Mouse (Mus musculus): ENCODE measurements around the gene Fbxo27. TPM values are rescaled to one million over a fixed set of nuclear protein-coding genes. Genes with fewer than 3 reads are reported as not detected.

Gene Fbxo27
- total RNA-seq, 2 experiments from 2014 or later, result 3.0 to 3.3 TPM

GRCm38 (mm10) chr7:28741709-28742438 lies 49.2 kb downstream of the Fbxo27 start, which contains the start of the genes Mrps12 and Sars2:
Gene Mrps12 (minus strand): TSS chr7:28741820.
Gene Sars2 (plus strand): TSS chr7:28741992.
- DNase-seq (ENCODE audit: low spot score in 2 of 2), result peak; percentile 91 to 92

Other genes starting within 250 kb of the Fbxo27 start
- gene Lrfn1, start 240.9 kb upstream of the Fbxo27 start, total RNA-seq (2021), result 1 to 10 TPM; 3.3 to 3.6 TPM
- not detected for gene Ifnl2, start 182.4 kb upstream of the Fbxo27 start, total RNA-seq (2021)
- gene Ifnl3, start 170.0 kb upstream of the Fbxo27 start, total RNA-seq (2021), result not detected
- gene Sycn, start 152.0 kb upstream of the Fbxo27 start, total RNA-seq (2021), result not detected
- gene Nccrp1, start 145.6 kb upstream of the Fbxo27 start, total RNA-seq (2021), result not detected
- 10 to 100 TPM; 43.0 to 44.1 TPM for gene Samd4b, start 94.7 kb upstream of the Fbxo27 start, total RNA-seq (2021)
- gene Pak4, start 94.7 kb upstream of the Fbxo27 start, total RNA-seq (2021), result 10 to 100 TPM; 11.9 to 12.4 TPM
- not detected for gene Acp7, start 61.5 kb upstream of the Fbxo27 start, total RNA-seq (2021)
- gene Fbxo17, start 24.0 kb downstream of the Fbxo27 start, total RNA-seq (2021), result 10 to 100 TPM; 22.1 to 25.3 TPM
- 10 to 100 TPM; 34.4 to 34.8 TPM for gene Mrps12, start 49.0 kb downstream of the Fbxo27 start, total RNA-seq (2021)
- gene Sars2, start 49.1 kb downstream of the Fbxo27 start, total RNA-seq (2021), result 10 to 100 TPM; 16.2 to 19.5 TPM
- gene Ccer2, start 63.3 kb downstream of the Fbxo27 start, total RNA-seq (2021), result not detected
- gene Sirt2, start 73.9 kb downstream of the Fbxo27 start, total RNA-seq (2021), result 10 to 100 TPM; 82.3 to 83.2 TPM
- 10 to 100 TPM; 17.3 to 20.0 TPM for gene Nfkbib, start 74.7 kb downstream of the Fbxo27 start, total RNA-seq (2021)
- 1 to 10 TPM; 1.7 to 1.8 TPM for gene Rinl, start 96.1 kb downstream of the Fbxo27 start, total RNA-seq (2021)
- 100 to 1,000 TPM; 369 to 382 TPM for gene Hnrnpl, start 115.7 kb downstream of the Fbxo27 start, total RNA-seq (2021)
- gene Ech1, start 132.4 kb downstream of the Fbxo27 start, total RNA-seq (2021), result 100 to 1,000 TPM; 211 to 220 TPM
- gene Lgals4, start 141.0 kb downstream of the Fbxo27 start, total RNA-seq (2021), result 1 to 10 TPM; 5.3 to 8.7 TPM
- 1 to 10 TPM in 1 of 2 experiments, under 1 TPM in 1; 0.52 to 2.3 TPM for gene Lgals7, start 171.0 kb downstream of the Fbxo27 start, total RNA-seq (2021)
- under 1 TPM; 0.10 to 0.20 TPM for gene Capn12, start 188.6 kb downstream of the Fbxo27 start, total RNA-seq (2021)

Measured in gastrocnemius, postnatal 4 days (tissue).